Mouse (Mus musculus) adrenal gland (tissue): ENCODE results near the gene Foxo3.

ENCODE experiments used
- intact Hi-C: fragments of 180-260 bp; cut with DNase I; formaldehyde crosslinking; loops from one replicate; pipeline ENCODE4 v1.15.1; 2025

Gene Foxo3

GRCm38 (mm10) chr10:42189674-42190434 is 86.7 kb downstream of the Foxo3 start:
- intact Hi-C loops: loop anchor here (5.0 kb wide), 1 partner anchor 87 kb away; the partner anchor contains the start of gene Foxo3

- intact Hi-C loops: no loop called here
Observed at GRCm38 (mm10) chr10:42189037-42189436, 87.5 kb downstream of the Foxo3 start.

GRCm38 (mm10) chr10:42188091-42188490 is 88.5 kb downstream of the Foxo3 start:
- intact Hi-C loops: no loop called here

- intact Hi-C loops: no loop called here
Observed at GRCm38 (mm10) chr10:42186941-42187401, 89.6 kb downstream of the Foxo3 start.

GRCm38 (mm10) chr10:42180333-42180732 is 96.2 kb downstream of the Foxo3 start:
- intact Hi-C loops: no loop called here

- intact Hi-C loops: no loop called here
Observed at GRCm38 (mm10) chr10:42178751-42179150, 97.8 kb downstream of the Foxo3 start.

- intact Hi-C loops: no loop called here
Observed at GRCm38 (mm10) chr10:42177771-42178674, 98.5 kb downstream of the Foxo3 start.

GRCm38 (mm10) chr10:42174283-42174682 is 102.3 kb downstream of the Foxo3 start:
- intact Hi-C loops: no loop called here

- intact Hi-C loops: no loop called here
Observed at GRCm38 (mm10) chr10:42173839-42174238, 102.7 kb downstream of the Foxo3 start.

GRCm38 (mm10) chr10:42170889-42171347 is 105.6 kb downstream of the Foxo3 start:
- intact Hi-C loops: no loop called here

GRCm38 (mm10) chr10:42170201-42170600 is 106.4 kb downstream of the Foxo3 start:
- intact Hi-C loops: no loop called here

GRCm38 (mm10) chr10:42154727-42155126 is 121.8 kb downstream of the Foxo3 start:
- intact Hi-C loops: no loop called here

GRCm38 (mm10) chr10:42152426-42153205 is 123.9 kb downstream of the Foxo3 start:
- intact Hi-C loops: no loop called here

GRCm38 (mm10) chr10:42149767-42150166 is 126.8 kb downstream of the Foxo3 start:
- intact Hi-C loops: no loop called here

- intact Hi-C loops: no loop called here
Observed at GRCm38 (mm10) chr10:42148326-42148725, 128.2 kb downstream of the Foxo3 start.

GRCm38 (mm10) chr10:42145221-42145620 is 131.3 kb downstream of the Foxo3 start:
- intact Hi-C loops: no loop called here

- intact Hi-C loops: no loop called here
Observed at GRCm38 (mm10) chr10:42144788-42145187, 131.8 kb downstream of the Foxo3 start.

- intact Hi-C loops: no loop called here
Observed at GRCm38 (mm10) chr10:42144176-42144575, 132.4 kb downstream of the Foxo3 start.

- intact Hi-C loops: no loop called here
Observed at GRCm38 (mm10) chr10:42142791-42143190, 133.8 kb downstream of the Foxo3 start.

- intact Hi-C loops: no loop called here
Observed at GRCm38 (mm10) chr10:42142081-42142480, 134.5 kb downstream of the Foxo3 start.

GRCm38 (mm10) chr10:42139749-42140148 is 136.8 kb downstream of the Foxo3 start:
- intact Hi-C loops: no loop called here
